Mouse (Mus musculus): Measurements from ENCODE around the gene Izumo1r. TPM values are rescaled to one million over a fixed set of nuclear protein-coding genes. Genes with fewer than 3 reads are reported as not detected.

Izumo1r gene
- polyA plus RNA-seq, 1 experiment from 2014 or later: not detected

- WGBS: 69% methylated on average over 5 of the region's 5 CpGs
- H3K27me3 ChIP-seq: no peaks in the 10 kb centered on the region
Measured at GRCm38 (mm10) chr9:14875743-14876507, 27.8 kb downstream of the Izumo1r start.

GRCm38 (mm10) chr9:14872181-14872930, 31.4 kb downstream of the Izumo1r start:
- WGBS: 22% methylated on average over 17 of the region's 17 CpGs
- Histone ChIP-seq H3K4me2 (peak overlapping the region; percentile 30), H3K27ac (peak overlapping the region; percentile 9; the same call in 1 of the 2 replicates)

More at GRCm38 (mm10) chr9:14875743-14876507, 27.8 kb downstream of the Izumo1r start:
- Histone ChIP-seq H3K36me3 (replicated peaks) (no peaks in the 10 kb centered on the region), H3K9ac (no peak overlapping the region), H3K27ac (no peak overlapping the region), H3K4me3 (replicated peaks) (no peak overlapping the region), H3K9me3 (no peaks in the 10 kb centered on the region), H3K4me2 (no peak overlapping the region), H3K4me1 (peaks cover 15% of the 10 kb centered on the region)
- no peak for ATAC-seq (ENCODE audit: low FRiP score)

GRCm38 (mm10) chr9:14871536-14871935, 32.2 kb downstream of the Izumo1r start:
- H3K9ac ChIP-seq: no peak overlapping the region
- ATAC-seq (ENCODE audit: low FRiP score): no peak
- H3K27ac ChIP-seq: no peak overlapping the region
- H3K4me2 ChIP-seq: no peak overlapping the region
- no peaks in the 10 kb centered on the region for H3K36me3 ChIP-seq (replicated peaks)
- H3K4me3 ChIP-seq (replicated peaks): no peak overlapping the region
- peaks cover 15% of the 10 kb centered on the region for H3K4me1 ChIP-seq
- no peaks in the 10 kb centered on the region for H3K27me3 ChIP-seq
- H3K9me3 ChIP-seq: no peaks in the 10 kb centered on the region
- WGBS: 81% methylated on average over 3 of the region's 3 CpGs

More at GRCm38 (mm10) chr9:14872181-14872930, 31.4 kb downstream of the Izumo1r start:
- ATAC-seq (ENCODE audit: low FRiP score): peak; percentile 74
- Histone ChIP-seq H3K9ac (no peak overlapping the region), H3K9me3 (no peaks in the 10 kb centered on the region), H3K4me1 (peaks cover 15% of the 10 kb centered on the region), H3K4me3 (replicated peaks) (no peak overlapping the region), H3K36me3 (replicated peaks) (no peaks in the 10 kb centered on the region), H3K27me3 (no peaks in the 10 kb centered on the region)

- Histone ChIP-seq H3K9ac (no peak overlapping the region), H3K36me3 (replicated peaks) (no peaks in the 10 kb centered on the region), H3K4me2 (no peak overlapping the region), H3K4me1 (peaks cover 15% of the 10 kb centered on the region), H3K9me3 (no peaks in the 10 kb centered on the region), H3K27me3 (no peaks in the 10 kb centered on the region), H3K27ac (no peak overlapping the region), H3K4me3 (replicated peaks) (no peak overlapping the region)
- no peak for ATAC-seq (ENCODE audit: low FRiP score)
- WGBS: 95% methylated on average over 10 of the region's 10 CpGs
Measured at GRCm38 (mm10) chr9:14870802-14871201, 32.9 kb downstream of the Izumo1r start.

GRCm38 (mm10) chr9:14870377-14870776, 33.4 kb downstream of the Izumo1r start:
- ATAC-seq (ENCODE audit: low FRiP score): no peak
- Histone ChIP-seq H3K27ac (no peak overlapping the region), H3K4me3 (replicated peaks) (no peak overlapping the region), H3K27me3 (no peaks in the 10 kb centered on the region), H3K4me1 (peaks cover 15% of the 10 kb centered on the region), H3K9me3 (no peaks in the 10 kb centered on the region), H3K36me3 (replicated peaks) (no peaks in the 10 kb centered on the region), H3K9ac (no peak overlapping the region), H3K4me2 (no peak overlapping the region)
- 90% methylated on average over 2 of the region's 2 CpGs for WGBS

- H3K4me1 ChIP-seq: peaks cover 15% of the 10 kb centered on the region
- no peak overlapping the region for H3K4me3 ChIP-seq (replicated peaks)
- H3K27ac ChIP-seq: no peak overlapping the region
- no peak for ATAC-seq (ENCODE audit: low FRiP score)
- no peaks in the 10 kb centered on the region for H3K36me3 ChIP-seq (replicated peaks)
- no peaks in the 10 kb centered on the region for H3K9me3 ChIP-seq
- no peak overlapping the region for H3K4me2 ChIP-seq
- WGBS: 93% methylated on average over 8 of the region's 8 CpGs
- H3K9ac ChIP-seq: no peak overlapping the region
- H3K27me3 ChIP-seq: no peaks in the 10 kb centered on the region
Measured at GRCm38 (mm10) chr9:14868326-14868725, 35.4 kb downstream of the Izumo1r start.

GRCm38 (mm10) chr9:14866957-14867356, 36.8 kb downstream of the Izumo1r start:
- no peak overlapping the region for H3K4me3 ChIP-seq (replicated peaks)
- H3K4me2 ChIP-seq: no peak overlapping the region
- peaks cover 4% of the 10 kb centered on the region for H3K4me1 ChIP-seq
- no peak overlapping the region for H3K27ac ChIP-seq
- peak; percentile 48; the same call in 1 of the 2 replicates for ATAC-seq (ENCODE audit: low FRiP score)
- 39% methylated on average over 7 of the region's 7 CpGs for WGBS
- H3K27me3 ChIP-seq: peaks cover 12% of the 10 kb centered on the region
- no peaks in the 10 kb centered on the region for H3K9me3 ChIP-seq
- H3K9ac ChIP-seq: no peak overlapping the region
- H3K36me3 ChIP-seq (replicated peaks): no peaks in the 10 kb centered on the region

GRCm38 (mm10) chr9:14864726-14865125, 39.0 kb downstream of the Izumo1r start:
- no peaks in the 10 kb centered on the region for H3K36me3 ChIP-seq (replicated peaks)
- no peak for ATAC-seq (ENCODE audit: low FRiP score)
- WGBS: 85% methylated on average over 9 of the region's 9 CpGs
- H3K27me3 ChIP-seq: peaks cover 33% of the 10 kb centered on the region
- H3K4me2 ChIP-seq: no peak overlapping the region
- no peak overlapping the region for H3K27ac ChIP-seq
- H3K9ac ChIP-seq: no peak overlapping the region
- no peaks in the 10 kb centered on the region for H3K9me3 ChIP-seq
- H3K4me1 ChIP-seq: peaks cover 7% of the 10 kb centered on the region
- no peak overlapping the region for H3K4me3 ChIP-seq (replicated peaks)

GRCm38 (mm10) chr9:14863126-14863525, 40.6 kb downstream of the Izumo1r start:
- H3K27me3 ChIP-seq: peaks cover 49% of the 10 kb centered on the region
- H3K27ac ChIP-seq: no peak overlapping the region
- no peak overlapping the region for H3K4me3 ChIP-seq (replicated peaks)
- peaks cover 8% of the 10 kb centered on the region for H3K4me1 ChIP-seq
- ATAC-seq (ENCODE audit: low FRiP score): no peak
- H3K9ac ChIP-seq: no peak overlapping the region
- no peaks in the 10 kb centered on the region for H3K9me3 ChIP-seq
- H3K4me2 ChIP-seq: no peak overlapping the region
- 87% methylated on average over 3 of the region's 3 CpGs for WGBS
- no peaks in the 10 kb centered on the region for H3K36me3 ChIP-seq (replicated peaks)

- whole genome bisulfite sequencing: 2% methylated on average over 47 of the region's 47 CpGs
- Histone ChIP-seq H3K9me3 (no peaks in the 10 kb centered on the region), H3K27ac (no peak within 1 kb of the TSS), H3K9ac (peak within 1 kb of the TSS; percentile 54), H3K27me3 (peaks cover 50% of the 10 kb centered on the region), H3K36me3 (replicated peaks) (no peaks in the 10 kb centered on the region), H3K4me1 (peaks cover 8% of the 10 kb centered on the region), H3K4me3 (replicated peaks) (peak within 1 kb of the TSS; percentile 50), H3K4me2 (peak within 1 kb of the TSS; percentile 81)
- peak; percentile 95 for ATAC-seq (ENCODE audit: low FRiP score)
Measured at GRCm38 (mm10) chr9:14859868-14860639, 43.7 kb downstream of the Izumo1r start, which contains the start of gene Gpr83. Gene Gpr83, plus strand, starts transcription at chr9:14860210.

GRCm38 (mm10) chr9:14858782-14859181, 45.0 kb downstream of the Izumo1r start:
- peaks cover 8% of the 10 kb centered on the region for H3K4me1 ChIP-seq
- H3K4me3 ChIP-seq (replicated peaks): no peak overlapping the region
- no peak overlapping the region for H3K27ac ChIP-seq
- H3K4me2 ChIP-seq: no peak overlapping the region
- no peaks in the 10 kb centered on the region for H3K9me3 ChIP-seq
- 86% methylated on average over 3 of the region's 3 CpGs for WGBS
- H3K27me3 ChIP-seq: peaks cover 50% of the 10 kb centered on the region
- no peak for ATAC-seq (ENCODE audit: low FRiP score)
- H3K36me3 ChIP-seq (replicated peaks): no peaks in the 10 kb centered on the region
- no peak overlapping the region for H3K9ac ChIP-seq

GRCm38 (mm10) chr9:14858170-14858706, 45.5 kb downstream of the Izumo1r start:
- no peak for ATAC-seq (ENCODE audit: low FRiP score)
- Histone ChIP-seq H3K4me1 (peaks cover 8% of the 10 kb centered on the region), H3K27me3 (peaks cover 50% of the 10 kb centered on the region), H3K9me3 (no peaks in the 10 kb centered on the region), H3K9ac (no peak overlapping the region), H3K36me3 (replicated peaks) (no peaks in the 10 kb centered on the region), H3K4me2 (no peak overlapping the region), H3K4me3 (replicated peaks) (no peak overlapping the region), H3K27ac (no peak overlapping the region)
- WGBS: 82% methylated on average over 7 of the region's 7 CpGs
